Comparison of ENCODE assay signal across 15 mouse cellular contexts in genomic region chr6:58893307-58893706, GRCm38 (mm10). TPM values are rescaled to one million over a fixed set of nuclear protein-coding genes. Genes with fewer than 3 reads are reported as not detected.
"Had no signal": no experiment of that assay in that cellular context is flagged by ENCODE, and none has a peak within 500 bp of the region (broad histone marks: within the 10 kb centered on the region; RNA-seq: fewer than 3 reads in every experiment).

No protein-coding gene starts in this region.

- DNase-seq: kidney, adult 18-20 months; kidney, postnatal 10 days; liver, embryonic 13.5 days; liver, postnatal 0 days; lung, postnatal 14 days; right cerebral cortex, postnatal 4 days; spleen, adult 18-20 months had no signal

- H3K4me3 ChIP-seq: intestine, embryonic 15.5 days; left cerebral cortex, adult 2 months; limb, embryonic 10.5 days; liver, embryonic 13.5 days; lung, embryonic 15.5 days; midbrain, embryonic 12.5 days; neural tube, embryonic 15.5 days had no signal

- H3K9ac ChIP-seq: intestine, embryonic 15.5 days; liver, embryonic 13.5 days; liver, postnatal 0 days; lung, embryonic 15.5 days; midbrain, embryonic 12.5 days; neural tube, embryonic 15.5 days had no signal

- H3K9me3 ChIP-seq: intestine, embryonic 15.5 days; limb, embryonic 10.5 days; liver, embryonic 13.5 days; lung, embryonic 15.5 days; midbrain, embryonic 12.5 days; neural tube, embryonic 15.5 days had no signal

- H3K27me3 ChIP-seq: intestine, embryonic 15.5 days; liver, embryonic 13.5 days; lung, embryonic 15.5 days; midbrain, embryonic 12.5 days; neural tube, embryonic 15.5 days had no signal

- H3K27ac ChIP-seq: intestine, embryonic 15.5 days; left cerebral cortex, adult 2 months; limb, embryonic 10.5 days; liver, embryonic 13.5 days; lung, embryonic 15.5 days; macrophage; midbrain, embryonic 12.5 days; neural tube, embryonic 15.5 days had no signal

- H3K36me3 ChIP-seq: intestine, embryonic 15.5 days; limb, embryonic 10.5 days; liver, embryonic 13.5 days had no signal

- ATAC-seq: intestine, embryonic 15.5 days; liver, postnatal 0 days had no signal

- H3K4me1 ChIP-seq: intestine, embryonic 15.5 days; limb, embryonic 10.5 days; liver, embryonic 13.5 days; lung, embryonic 15.5 days; midbrain, embryonic 12.5 days; neural tube, embryonic 15.5 days had no signal

- H3K4me2 ChIP-seq: intestine, embryonic 15.5 days; liver, embryonic 13.5 days; lung, embryonic 15.5 days; midbrain, embryonic 12.5 days; neural tube, embryonic 15.5 days had no signal

RNA-seq across cellular contexts. Expression of gene Nap1l5, which starts 13.6 kb away (rescaled TPM):
- total RNA-seq: megakaryocyte-erythroid progenitor cell, adult 5-6 weeks had no signal
- polyA plus RNA-seq: macrophage had no signal
